Mouse (Mus musculus) cerebellum, adult 2 months (tissue): ENCODE results near the gene Mrps25. TPM values are rescaled to one million over a fixed set of nuclear protein-coding genes. Genes with fewer than 3 reads are reported as not detected.

Experiments
- DNase-seq, 2 experiments: peaks; one replicate each; pipeline ENCODE4 v3.0.0; 2021
- H3K27ac ChIP-seq: fragments of 200-500 bp; 2 replicates; pipeline ENCODE4 v1.5.1; 2012; ENCODE audit warnings: low read length, control low read depth, inconsistent platforms; ENCODE audit not compliant: insufficient read depth
- H3K27me3 ChIP-seq: fragments of 200-500 bp; 2 replicates; pipeline ENCODE4 v1.6.1; 2012; ENCODE audit warnings: inconsistent platforms, mild to moderate bottlenecking, low read length, moderate library complexity; ENCODE audit not compliant: control insufficient read depth, insufficient read depth
- H3K4me1 ChIP-seq: fragments of 200-500 bp; 2 replicates; pipeline ENCODE4 v1.6.1; 2011; ENCODE audit warnings: low read length; ENCODE audit not compliant: control insufficient read depth, insufficient read depth
- H3K4me3 ChIP-seq: fragments of 200-500 bp; replicated peaks from 2 replicates; pipeline ENCODE3; 2011; ENCODE audit warnings: mild to moderate bottlenecking, low read depth, low read length, control low read depth; ENCODE audit not compliant: insufficient read depth
- CTCF ChIP-seq: fragments of 200-500 bp; IDR thresholded peaks from 2 replicates; pipeline ENCODE4 v1.5.1; 2011; ENCODE audit warnings: low read depth, mild to moderate bottlenecking, control low read depth, low read length, moderate library complexity, borderline replicate concordance; ENCODE audit not compliant: insufficient read depth
- POLR2A ChIP-seq: fragments of 200-500 bp; IDR thresholded peaks from 2 replicates; pipeline ENCODE4 v1.6.1; 2011; ENCODE audit warnings: low read length, control low read depth, borderline replicate concordance; ENCODE audit not compliant: insufficient read depth
- WGBS: fragments of 180-500 bp; shearing (Covaris S2); methylation state at CpG from one replicate; pipeline ENCODE4 v1.1.7; 2018; 5-methylcytosine and 5-hydroxymethylcytosine counted together
- polyA plus RNA-seq: library from polyadenylated mRNA; depleted of rRNA; stranded (reverse); fragments of >200 nt; gene quantifications from 2 replicates; pipeline ENCODE4 v1.2.3, GENCODE M21; 2012; rRNA removed

The Mrps25 gene
- polyA plus RNA-seq, 1 experiment: 55.6 TPM

- DNase-seq: no peak
- TF ChIP-seq CTCF (no peak), POLR2A (no peak)
- WGBS: 88% methylated on average over 1 of the region's 1 CpGs
- no peaks in the 10 kb centered on the region for H3K27me3 ChIP-seq
- H3K4me1 ChIP-seq: peaks cover 5% of the 10 kb centered on the region; the same call in 1 of the 2 replicates
- no peak overlapping the region for H3K4me3 ChIP-seq
- no peak overlapping the region for H3K27ac ChIP-seq
Measured at GRCm38 (mm10) chr6:92126861-92127468, 56.9 kb downstream of the Mrps25 start.

GRCm38 (mm10) chr6:92124547-92124946 lies 59.3 kb downstream of the Mrps25 start:
- TF ChIP-seq POLR2A (no peak), CTCF (no peak)
- Histone ChIP-seq H3K27me3 (no peaks in the 10 kb centered on the region), H3K27ac (no peak overlapping the region), H3K4me1 (0 out of 2 replicates have a peak, but pooled peaks cover 2% of the 10 kb centered on the region), H3K4me3 (no peak overlapping the region)
- peak in 1 of 2 experiments; percentile 24 for DNase-seq

Other genes with a start within 250 kb of the Mrps25 start
- 4.5 and 4.9 TPM in 2 replicates for gene Fgd5, start 205.2 kb downstream of the Mrps25 start, polyA plus RNA-seq
- 36.6 and 37.9 TPM in 2 replicates for gene Nr2c2, start 92.6 kb downstream of the Mrps25 start, polyA plus RNA-seq
- gene Rbsn, start 30.9 kb upstream of the Mrps25 start, polyA plus RNA-seq: 27.4 and 27.6 TPM in 2 replicates
- gene Trh, start 60.6 kb upstream of the Mrps25 start, polyA plus RNA-seq: 2.5 and 8.2 TPM in 2 replicates